Mouse (Mus musculus): ENCODE measurements around the gene Dph6. TPM values are rescaled to one million over a fixed set of nuclear protein-coding genes. Genes with fewer than 3 reads are reported as not detected.

Dph6 gene
- total and polyA plus RNA-seq, 3 experiments = 11.1 to 55.4 (median 20.8) TPM

- TF ChIP-seq MEF2A (IDR thresholded peaks at IDR 0.05; ENCODE audit: extremely low read depth, insufficient replicate concordance, low read depth, low read length, poor library complexity, severe bottlenecking) (no peak), GABPA (IDR thresholded peaks at IDR 0.05; ENCODE audit: low read depth, low read length) (no peak), BHLHE40 (IDR thresholded peaks at IDR 0.05; ENCODE audit: borderline replicate concordance, low read depth, low read length) (no peak), NRF1 (IDR thresholded peaks at IDR 0.05; ENCODE audit: insufficient read depth, low read depth, low read length, poor library complexity, severe bottlenecking) (0 out of 2 replicates have a peak, but pooled peaks have one; percentile 14)
These were observed at the start of gene Dph6 (continued) for GRCm38 (mm10) chr2:114654365-114655239.

GRCm38 (mm10) chr2:114700966-114701685 is 46.4 kb upstream of the Dph6 start:
- Histone ChIP-seq H3K4me1 (ENCODE audit: control insufficient read depth in 1 of 2, insufficient read depth in 2 of 2, low read length in 2 of 2) (no peaks in the 10 kb centered on the region), H3K27me3 (ENCODE audit: control insufficient read depth in 1 of 2, insufficient read depth in 2 of 2, low read length in 2 of 2) (peaks cover 0 to 1% of the 10 kb centered on the region in 2 experiments; a peak in 1 of 4 replicates), H3K27ac (ENCODE audit: control insufficient read depth, low read depth, low read length) (no peak overlapping the region), H3K9ac (ENCODE audit: control insufficient read depth, low read depth, low read length, poor library complexity, severe bottlenecking) (no peak overlapping the region), H3K79me2 (ENCODE audit: control insufficient read depth, insufficient read depth, low read length, poor library complexity) (no peaks in the 10 kb centered on the region), H3K36me3 (ENCODE audit: control insufficient read depth in 1 of 2, insufficient read depth in 2 of 2, low read length in 2 of 2) (no peaks in the 10 kb centered on the region), H3K4me3 (ENCODE audit: control insufficient read depth in 1 of 2, insufficient read depth in 1 of 2, low read depth in 2 of 2, low read length in 2 of 2) (no peak overlapping the region), H3K9me3 (replicated peaks; ENCODE audit: insufficient read depth, low read length) (no peaks in the 10 kb centered on the region)
- no peak for TF ChIP-seq MYC (IDR thresholded peaks at IDR 0.05; ENCODE audit: low read depth, low read length)
- DNase-seq (ENCODE audit: low read depth, low spot score) = no peak

GRCm38 (mm10) chr2:114691607-114692006 is 36.8 kb upstream of the Dph6 start:
- H3K27me3 ChIP-seq (ENCODE audit: control insufficient read depth in 1 of 2, insufficient read depth in 2 of 2, low read length in 2 of 2) = no peaks in the 10 kb centered on the region; a peak in 1 of 4 replicates
- H3K4me3 ChIP-seq (ENCODE audit: control insufficient read depth in 1 of 2, insufficient read depth in 1 of 2, low read depth in 2 of 2, low read length in 2 of 2) = no peak overlapping the region
- peaks cover 0 to 4% of the 10 kb centered on the region in 2 experiments; a peak in 1 of 4 replicates for H3K4me1 ChIP-seq (ENCODE audit: control insufficient read depth in 1 of 2, insufficient read depth in 2 of 2, low read length in 2 of 2)
- DNase-seq (ENCODE audit: low read depth, low spot score) = peak; percentile 6
- H3K36me3 ChIP-seq (ENCODE audit: control insufficient read depth in 1 of 2, insufficient read depth in 2 of 2, low read length in 2 of 2) = no peaks in the 10 kb centered on the region
- TF ChIP-seq EP300 (IDR thresholded peaks at IDR 0.05; ENCODE audit: low read depth in 1 of 2, low read length in 2 of 2) = peak; percentile 44 to 74; a peak in 3 of 4 replicates
- TF ChIP-seq POLR2AphosphoS5 (IDR thresholded peaks at IDR 0.05; ENCODE audit: borderline replicate concordance, low read depth, low read length) = no peak
- TF ChIP-seq ZNF384 (IDR thresholded peaks at IDR 0.05; ENCODE audit: low read depth, low read length) = no peak
- TF ChIP-seq CHD1 (IDR thresholded peaks at IDR 0.05; ENCODE audit: low read depth, low read length) = no peak
- TF ChIP-seq E2F4 (IDR thresholded peaks at IDR 0.05; ENCODE audit: borderline replicate concordance, low read depth, low read length) = no peak
- peak; percentile 16; the same call in 1 of the 2 replicates for TF ChIP-seq TCF12 (IDR thresholded peaks at IDR 0.05; ENCODE audit: low read depth, low read length)
- no peak for TF ChIP-seq MYB (IDR thresholded peaks at IDR 0.05; ENCODE audit: low read depth, low read length)
- peak; percentile 43; the same call in 1 of the 2 replicates for TF ChIP-seq GATA1 (IDR thresholded peaks at IDR 0.05; ENCODE audit: low read depth, low read length)
- TF ChIP-seq USF1 (IDR thresholded peaks at IDR 0.05; ENCODE audit: low read depth, low read length) = no peak
- no peak for TF ChIP-seq RAD21 (IDR thresholded peaks at IDR 0.05; ENCODE audit: low read depth, low read length)
- no peak for TF ChIP-seq KAT2A (conservative IDR thresholded peaks at IDR 0.05; ENCODE audit: low read depth, low read length)
- no peaks in the 10 kb centered on the region for H3K9me3 ChIP-seq (replicated peaks; ENCODE audit: insufficient read depth, low read length)
- H3K79me2 ChIP-seq (ENCODE audit: control insufficient read depth, insufficient read depth, low read length, poor library complexity) = no peaks in the 10 kb centered on the region
- no peak overlapping the region for H3K9ac ChIP-seq (ENCODE audit: control insufficient read depth, low read depth, low read length, poor library complexity, severe bottlenecking)
- H3K27ac ChIP-seq (ENCODE audit: control insufficient read depth, low read depth, low read length) = no peak overlapping the region
